Mouse (Mus musculus) neural tube, embryonic 15.5 days (tissue): ENCODE results near the gene Nt5c1b. TPM values are rescaled to one million over a fixed set of nuclear protein-coding genes. Genes with fewer than 3 reads are reported as not detected.
A peak's percentile ranks its signal among the peaks of the same experiment; 100 is the strongest.

Experiments
- ATAC-seq: fragments of 200-750 bp; cut with Nextera tagmentation; 2 replicates; pipeline ENCODE4 v1.8.0; 2017; ENCODE audit warnings: mild to moderate bottlenecking, moderate TSS enrichment, moderate library complexity; ENCODE audit not compliant: low FRiP score
- H3K27ac ChIP-seq: fragments of 300-500 bp; sonication (generic); replicated peaks from 2 replicates; pipeline ENCODE4 v1.5.1; 2015; ENCODE audit warnings: mild to moderate bottlenecking, inconsistent platforms
- H3K27me3 ChIP-seq: fragments of 300-500 bp; sonication (generic); replicated peaks from 2 replicates; pipeline ENCODE4 v1.6.1; 2015; ENCODE audit warnings: inconsistent platforms
- H3K36me3 ChIP-seq: fragments of 300-500 bp; sonication (generic); 2 replicates; pipeline ENCODE4 v1.6.1; 2015; ENCODE audit warnings: inconsistent platforms
- H3K4me1 ChIP-seq: fragments of 300-500 bp; sonication (generic); 2 replicates; pipeline ENCODE4 v1.6.1; 2015; ENCODE audit warnings: inconsistent platforms
- H3K4me2 ChIP-seq: fragments of 300-500 bp; sonication (generic); 2 replicates; pipeline ENCODE4 v1.6.1; 2015; ENCODE audit warnings: inconsistent platforms, mild to moderate bottlenecking, moderate library complexity
- H3K4me3 ChIP-seq: fragments of 300-500 bp; sonication (generic); replicated peaks from 2 replicates; pipeline ENCODE4 v1.5.1; 2015; ENCODE audit warnings: mild to moderate bottlenecking, inconsistent platforms
- H3K9ac ChIP-seq: fragments of 300-500 bp; sonication (generic); replicated peaks from 2 replicates; pipeline ENCODE4 v1.6.1; 2015; ENCODE audit warnings: mild to moderate bottlenecking, inconsistent platforms
- H3K9me3 ChIP-seq: fragments of 300-500 bp; sonication (generic); replicated peaks from 2 replicates; pipeline ENCODE4 v1.6.1; 2016; ENCODE audit warnings: inconsistent platforms
- WGBS: fragments of 180-500 bp; shearing (Covaris S2); methylation state at CpG from one replicate; pipeline ENCODE4 v1.1.7; 2015; ENCODE audit warnings: mixed read lengths; 5-methylcytosine and 5-hydroxymethylcytosine counted together
- polyA plus RNA-seq: library from polyadenylated mRNA; unstranded; fragments of >200 nt; fragmentation: Nextera tagmentation; extraction: Ambion mirVana; gene quantifications from 2 replicates; pipeline ENCODE4 v1.2.1, GENCODE M21; 2015

The Nt5c1b gene
- polyA plus RNA-seq, 1 experiment from 2014 or later: not detected

GRCm38 (mm10) chr12:10425982-10426863 lies 56.5 kb downstream of the Nt5c1b start:
- no peaks in the 10 kb centered on the region for H3K27me3 ChIP-seq
- no peak overlapping the region for H3K9ac ChIP-seq
- H3K36me3 ChIP-seq: no peaks in the 10 kb centered on the region
- 29% methylated on average over 9 of the region's 9 CpGs for WGBS
- H3K4me3 ChIP-seq: no peak overlapping the region
- no peak overlapping the region for H3K27ac ChIP-seq
- no peaks in the 10 kb centered on the region for H3K4me1 ChIP-seq
- H3K9me3 ChIP-seq: no peaks in the 10 kb centered on the region
- H3K4me2 ChIP-seq: no peak overlapping the region
- ATAC-seq: no peak

GRCm38 (mm10) chr12:10430999-10431398 lies 61.2 kb downstream of the Nt5c1b start:
- Histone ChIP-seq H3K4me2 (no peak overlapping the region), H3K36me3 (no peaks in the 10 kb centered on the region), H3K9ac (no peak overlapping the region), H3K4me1 (no peaks in the 10 kb centered on the region), H3K4me3 (no peak overlapping the region), H3K27me3 (no peaks in the 10 kb centered on the region), H3K9me3 (no peaks in the 10 kb centered on the region), H3K27ac (no peak overlapping the region)
- no peak for ATAC-seq
- WGBS: 87% methylated on average over 1 of the region's 1 CpGs

- no peaks in the 10 kb centered on the region for H3K27me3 ChIP-seq
- no peak overlapping the region for H3K4me3 ChIP-seq
- 35% methylated on average over 15 of the region's 15 CpGs for WGBS
- no peak overlapping the region for H3K4me2 ChIP-seq
- no peak overlapping the region for H3K27ac ChIP-seq
- no peak overlapping the region for H3K9ac ChIP-seq
- peak; percentile 55; the same call in 1 of the 2 replicates for ATAC-seq
- H3K36me3 ChIP-seq: no peaks in the 10 kb centered on the region
- H3K4me1 ChIP-seq: peaks cover 12% of the 10 kb centered on the region
- H3K9me3 ChIP-seq: no peaks in the 10 kb centered on the region
Measured at GRCm38 (mm10) chr12:10438054-10439001, 68.6 kb downstream of the Nt5c1b start.

Other genes starting within 250 kb of the Nt5c1b start
- 46.2 and 47.9 TPM in 2 replicates for gene Rdh14, start 20.8 kb downstream of the Nt5c1b start, polyA plus RNA-seq